Comparison of ENCODE assay signal across 8 mouse cellular contexts in the genomic region with DNA sequence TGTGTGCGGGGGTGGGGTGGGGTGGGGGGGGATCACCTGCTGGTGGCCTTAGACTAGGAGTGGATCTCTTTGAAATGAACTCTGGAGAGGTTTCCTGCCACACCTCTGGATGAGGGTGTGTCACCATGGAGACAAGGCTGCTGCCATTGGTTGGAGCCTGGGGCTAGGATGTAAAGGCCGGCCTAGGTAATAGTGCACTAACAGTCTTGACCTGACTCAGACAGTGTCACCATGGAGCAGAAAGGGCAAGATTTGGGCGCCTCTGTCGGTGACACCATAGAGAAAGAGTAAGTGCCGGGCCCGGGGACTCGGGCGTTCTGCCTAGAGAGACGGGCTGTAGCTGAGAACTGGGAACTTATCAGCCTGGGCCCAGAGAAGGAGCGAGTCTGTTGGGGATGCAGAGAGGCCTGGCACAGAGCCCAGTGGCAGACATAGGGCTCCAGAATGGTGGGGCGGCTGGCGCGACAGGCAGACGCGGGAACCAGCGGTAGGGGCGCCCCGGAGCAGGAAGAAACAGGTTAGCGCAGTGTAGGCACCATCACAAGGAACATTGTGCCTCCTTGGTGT. TPM values are rescaled to one million over a fixed set of nuclear protein-coding genes. Genes with fewer than 3 reads are reported as not detected.
A peak's percentile ranks its signal among the peaks of the same experiment; 100 is the strongest.
DNase-seq lines count a peak whose midpoint lies in the region; ATAC-seq lines count a peak whose summit lies in the region.
"Not testable (repeated sequence)": the region's sequence is repeated elsewhere in the genome, so short reads cannot be mapped to it uniquely, and the experiment has no call there.

A gene (plus strand): TSS at position 51 of the 567 bp plus-strand sequence.

- not testable (repeated sequence) for H3K4me1 ChIP-seq in hindbrain, embryonic 16.5 days (ENCODE audit: control insufficient read depth, insufficient read depth, low read depth, low read length); lung, embryonic 16.5 days (replicated peaks; ENCODE audit: control insufficient read depth, insufficient read depth, low read length); neural tube, embryonic 14.5 days (ENCODE audit: control insufficient read depth, insufficient read depth, low read length)

- not testable (repeated sequence) for H3K9me3 ChIP-seq in hindbrain, embryonic 16.5 days (ENCODE audit: control insufficient read depth, low read length); lung, embryonic 16.5 days (ENCODE audit: control insufficient read depth, low read length); neural tube, embryonic 14.5 days (ENCODE audit: control insufficient read depth, low read length)

- not testable (repeated sequence) for H3K27ac ChIP-seq in hindbrain, embryonic 16.5 days (ENCODE audit: low read depth, low read length); lung, embryonic 16.5 days (ENCODE audit: low read length); neural tube, embryonic 14.5 days (ENCODE audit: low read depth, low read length)

- H3K36me3 ChIP-seq in hindbrain, embryonic 16.5 days (ENCODE audit: control insufficient read depth, insufficient read depth, low read length); lung, embryonic 16.5 days (ENCODE audit: control insufficient read depth, insufficient read depth, low read length); neural tube, embryonic 14.5 days (ENCODE audit: control insufficient read depth, insufficient read depth, low read length): not testable (repeated sequence)

- ATAC-seq in hindbrain, embryonic 16.5 days: peak; percentile 94
- peak; percentile 89 for ATAC-seq in lung, embryonic 16.5 days (ENCODE audit: low read depth)
- peak; percentile 95 for ATAC-seq in neural tube, embryonic 14.5 days (ENCODE audit: low read depth)

- not testable (repeated sequence) for H3K27me3 ChIP-seq in hindbrain, embryonic 16.5 days (replicated peaks; ENCODE audit: control insufficient read depth, insufficient read depth, low read length); lung, embryonic 16.5 days (ENCODE audit: control insufficient read depth, insufficient read depth, low read depth, low read length); neural tube, embryonic 14.5 days (ENCODE audit: control insufficient read depth, insufficient read depth, low read length)

- H3K4me3 ChIP-seq in hindbrain, embryonic 16.5 days (ENCODE audit: low read length): 0 out of 2 replicates have a peak within 1 kb of the TSS, but pooled peaks have one; percentile 11
- peak within 1 kb of the TSS; percentile 27 for H3K4me3 ChIP-seq in lung, embryonic 16.5 days (ENCODE audit: low read length)
- H3K4me3 ChIP-seq in neural tube, embryonic 14.5 days (ENCODE audit: low read depth, low read length): not testable (repeated sequence)

- intact Hi-C loops in gastrocnemius, postnatal 14 days (cut with DNase I; ENCODE audit: low total_unique reads): not testable (repeated sequence)

- H3K4me2 ChIP-seq in hindbrain, embryonic 16.5 days (ENCODE audit: low read length): peak within 1 kb of the TSS; percentile 44
- peak within 1 kb of the TSS; percentile 45 for H3K4me2 ChIP-seq in lung, embryonic 16.5 days (ENCODE audit: low read depth, low read length)
- 0 out of 2 replicates have a peak within 1 kb of the TSS, but pooled peaks have one; percentile 20 for H3K4me2 ChIP-seq in neural tube, embryonic 14.5 days (ENCODE audit: low read depth, low read length)

- H3K9ac ChIP-seq in hindbrain, embryonic 16.5 days (ENCODE audit: low read depth, low read length): peak within 1 kb of the TSS; percentile 14; the same call in 1 of the 2 replicates
- peak within 1 kb of the TSS; percentile 35; the same call in 1 of the 2 replicates for H3K9ac ChIP-seq in lung, embryonic 16.5 days (ENCODE audit: low read length)
- not testable (repeated sequence) for H3K9ac ChIP-seq in neural tube, embryonic 14.5 days (replicated peaks; ENCODE audit: low read depth, low read length)

- peak; percentile 49 for DNase-seq in R1 (ENCODE audit: low read depth, low spot score)
- DNase-seq in embryo, embryonic 10 days (ENCODE audit: low spot score): peak; percentile 21
- DNase-seq in gastrocnemius, postnatal 14 days: peak; percentile 41
- peak; percentile 50 to 64 for DNase-seq in layer of hippocampus, postnatal 14 days (ENCODE audit: low spot score in 2 of 2)
- peak; percentile 62 for DNase-seq in testis, postnatal 10 days (ENCODE audit: low spot score)

- WGBS in hindbrain, embryonic 16.5 days: 9% methylated on average over 19 of the region's 19 CpGs
- 4% methylated on average over 19 of the region's 19 CpGs for WGBS in lung, embryonic 16.5 days
- 7% methylated on average over 18 of the region's 19 CpGs for WGBS in neural tube, embryonic 14.5 days

RNA-seq across cellular contexts. Expression of the gene that starts here (rescaled TPM):
- under 1 TPM; 0.29 to 0.49 TPM for total RNA-seq in gastrocnemius, postnatal 14 days (2021)
- 0.56 and 0.98 TPM in 2 replicates for polyA plus RNA-seq in hindbrain, embryonic 16.5 days (2015; fragmentation: Nextera tagmentation; extraction: Ambion mirVana)
- under 1 TPM; 0.52 to 0.92 TPM for total RNA-seq in layer of hippocampus, postnatal 14 days (2021)
- polyA plus RNA-seq in lung, embryonic 16.5 days (2015; fragmentation: Nextera tagmentation; extraction: Ambion mirVana): 0.46 and 0.88 TPM in 2 replicates
- 0.46 and 0.51 TPM in 2 replicates for polyA plus RNA-seq in neural tube, embryonic 14.5 days (2014; fragmentation: Nextera tagmentation; extraction: Ambion mirVana)

Comparison
In these comparisons a context has a peak if more than half of its experiments do, and no peak if none do; other contexts are left out.
1. Peak in DNase-seq in gastrocnemius, postnatal 14 days; RNA of the gene not detected or under 1 TPM.
2. Peak in ATAC-seq, H3K4me3 ChIP-seq, H3K9ac ChIP-seq and H3K4me2 ChIP-seq in hindbrain, embryonic 16.5 days; RNA of the gene not detected or under 1 TPM.
3. Peak in DNase-seq in layer of hippocampus, postnatal 14 days; RNA of the gene not detected or under 1 TPM.
4. Peak in ATAC-seq, H3K4me3 ChIP-seq, H3K9ac ChIP-seq and H3K4me2 ChIP-seq in lung, embryonic 16.5 days; RNA of the gene not detected or under 1 TPM.
5. Peak in ATAC-seq and H3K4me2 ChIP-seq in neural tube, embryonic 14.5 days; RNA of the gene not detected or under 1 TPM.